Mouse (Mus musculus): ENCODE results near the gene Srsf10. TPM values are rescaled to one million over a fixed set of nuclear protein-coding genes. Genes with fewer than 3 reads are reported as not detected.

Gene Srsf10
- polyA plus RNA-seq, 1 experiment from 2014 or later: 298 TPM

DNA sequence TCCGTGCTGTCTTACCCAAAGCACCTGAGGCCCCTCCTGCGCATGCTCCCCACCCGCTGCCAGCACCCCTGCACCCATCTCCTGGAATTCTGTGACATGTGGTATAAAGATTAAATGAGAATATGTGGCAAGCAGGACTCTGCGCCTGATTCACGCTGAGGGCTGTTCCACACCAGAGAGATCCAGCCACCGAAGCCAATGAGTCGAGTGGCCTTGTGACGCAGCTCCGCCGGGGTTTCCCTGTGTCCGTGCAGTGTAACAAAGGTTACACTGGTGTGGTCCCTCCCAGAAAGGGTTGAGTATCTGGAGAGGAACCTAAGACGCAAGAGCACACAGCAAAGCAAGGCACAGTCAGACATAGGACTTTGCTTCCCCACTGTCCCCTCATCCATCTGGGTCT, 30.1 kb downstream of the Srsf10 start:
- WGBS: 90% methylated on average over 12 of the region's 12 CpGs
- H3K27me3 ChIP-seq (ENCODE audit: control insufficient read depth, insufficient read depth, low read length): no peaks in the 10 kb centered on the region
- no peak overlapping the region for H3K4me3 ChIP-seq (ENCODE audit: low read depth, low read length)
- H3K9ac ChIP-seq (replicated peaks; ENCODE audit: low read depth, low read length): no peak overlapping the region
- no peak overlapping the region for H3K27ac ChIP-seq (ENCODE audit: low read length)
- H3K36me3 ChIP-seq (ENCODE audit: control insufficient read depth, insufficient read depth, low read length): no peaks in the 10 kb centered on the region
- H3K4me1 ChIP-seq (ENCODE audit: control insufficient read depth, insufficient read depth, low read length): no peaks in the 10 kb centered on the region
- no peaks in the 10 kb centered on the region for H3K9me3 ChIP-seq (ENCODE audit: control insufficient read depth, low read depth, low read length)
- no peak overlapping the region for H3K4me2 ChIP-seq (replicated peaks; ENCODE audit: low read depth, low read length)
- no peak for ATAC-seq (ENCODE audit: insufficient number of reproducible peaks, insufficient read depth, low FRiP score, low read depth)

DNA sequence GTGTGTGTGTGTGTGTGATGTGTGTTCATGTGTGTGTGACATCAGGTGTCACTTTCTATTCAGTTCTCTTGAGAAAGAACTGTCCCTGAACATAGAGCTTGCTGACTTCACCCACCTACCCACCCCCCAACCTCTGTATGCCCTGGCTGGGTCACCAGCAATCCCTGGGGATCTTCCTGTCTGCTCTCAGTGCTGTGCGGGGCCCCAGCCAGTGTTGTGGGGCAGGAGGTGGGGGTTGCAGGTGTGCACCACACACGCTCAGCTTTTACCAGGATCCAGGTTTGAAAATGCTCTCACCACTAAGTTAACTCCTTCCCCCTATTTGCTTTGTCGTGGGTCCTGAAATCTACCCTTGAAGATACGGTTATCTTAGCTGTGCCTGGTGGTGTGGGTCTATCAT, 30.6 kb downstream of the Srsf10 start:
- no peak for ATAC-seq (ENCODE audit: insufficient number of reproducible peaks, insufficient read depth, low FRiP score, low read depth)

DNA sequence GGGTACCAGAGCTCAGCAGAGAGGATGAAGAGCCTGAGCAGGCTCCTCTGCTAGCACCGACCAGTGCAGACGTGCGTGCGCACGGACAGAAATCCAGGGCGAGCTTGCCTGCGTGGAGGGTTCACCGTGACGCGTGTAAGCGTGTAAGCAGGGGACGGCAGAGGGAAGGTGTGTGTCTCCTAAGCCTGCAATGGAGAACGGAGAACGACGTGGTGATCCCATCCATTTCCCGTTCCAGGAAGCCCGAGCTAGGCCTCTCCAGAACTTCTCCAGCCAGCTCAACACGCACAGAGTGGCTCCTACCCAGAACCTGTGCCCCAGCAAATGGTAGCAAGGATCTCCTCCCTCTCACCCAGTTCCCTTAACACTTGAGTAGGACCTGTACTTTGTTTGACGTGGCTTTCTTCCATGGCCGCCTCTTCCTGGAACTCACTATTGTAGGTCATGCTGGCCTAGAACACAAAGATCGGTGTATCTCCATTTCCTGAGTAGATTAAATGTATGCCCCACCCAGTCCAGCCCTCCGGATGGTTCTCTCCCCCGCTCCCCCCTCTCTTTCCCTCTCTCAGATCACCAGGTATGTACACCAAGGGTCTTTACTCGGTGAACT, 33.0 kb downstream of the Srsf10 start:
- H3K9ac ChIP-seq (replicated peaks; ENCODE audit: low read depth, low read length): no peak overlapping the region
- no peaks in the 10 kb centered on the region for H3K9me3 ChIP-seq (ENCODE audit: control insufficient read depth, low read depth, low read length)
- no peaks in the 10 kb centered on the region for H3K36me3 ChIP-seq (ENCODE audit: control insufficient read depth, insufficient read depth, low read length)
- no peak overlapping the region for H3K4me3 ChIP-seq (ENCODE audit: low read depth, low read length)
- H3K27me3 ChIP-seq (ENCODE audit: control insufficient read depth, insufficient read depth, low read length): no peaks in the 10 kb centered on the region
- no peaks in the 10 kb centered on the region for H3K4me1 ChIP-seq (ENCODE audit: control insufficient read depth, insufficient read depth, low read length)
- H3K4me2 ChIP-seq (replicated peaks; ENCODE audit: low read depth, low read length): no peak overlapping the region
- WGBS: 87% methylated on average over 24 of the region's 24 CpGs
- no peak overlapping the region for H3K27ac ChIP-seq (ENCODE audit: low read length)
- ATAC-seq (ENCODE audit: insufficient number of reproducible peaks, insufficient read depth, low FRiP score, low read depth): no peak

More for the DNA sequence above, 30.6 kb downstream of the Srsf10 start:
- H3K4me2 ChIP-seq (replicated peaks; ENCODE audit: low read depth, low read length): no peak overlapping the region
- H3K36me3 ChIP-seq (ENCODE audit: control insufficient read depth, insufficient read depth, low read length): no peaks in the 10 kb centered on the region
- H3K4me3 ChIP-seq (ENCODE audit: low read depth, low read length): no peak overlapping the region
- H3K9me3 ChIP-seq (ENCODE audit: control insufficient read depth, low read depth, low read length): no peaks in the 10 kb centered on the region
- H3K9ac ChIP-seq (replicated peaks; ENCODE audit: low read depth, low read length): no peak overlapping the region
- no peak overlapping the region for H3K27ac ChIP-seq (ENCODE audit: low read length)
- H3K4me1 ChIP-seq (ENCODE audit: control insufficient read depth, insufficient read depth, low read length): no peaks in the 10 kb centered on the region
- no peaks in the 10 kb centered on the region for H3K27me3 ChIP-seq (ENCODE audit: control insufficient read depth, insufficient read depth, low read length)
- 85% methylated on average over 4 of the region's 4 CpGs for WGBS

DNA sequence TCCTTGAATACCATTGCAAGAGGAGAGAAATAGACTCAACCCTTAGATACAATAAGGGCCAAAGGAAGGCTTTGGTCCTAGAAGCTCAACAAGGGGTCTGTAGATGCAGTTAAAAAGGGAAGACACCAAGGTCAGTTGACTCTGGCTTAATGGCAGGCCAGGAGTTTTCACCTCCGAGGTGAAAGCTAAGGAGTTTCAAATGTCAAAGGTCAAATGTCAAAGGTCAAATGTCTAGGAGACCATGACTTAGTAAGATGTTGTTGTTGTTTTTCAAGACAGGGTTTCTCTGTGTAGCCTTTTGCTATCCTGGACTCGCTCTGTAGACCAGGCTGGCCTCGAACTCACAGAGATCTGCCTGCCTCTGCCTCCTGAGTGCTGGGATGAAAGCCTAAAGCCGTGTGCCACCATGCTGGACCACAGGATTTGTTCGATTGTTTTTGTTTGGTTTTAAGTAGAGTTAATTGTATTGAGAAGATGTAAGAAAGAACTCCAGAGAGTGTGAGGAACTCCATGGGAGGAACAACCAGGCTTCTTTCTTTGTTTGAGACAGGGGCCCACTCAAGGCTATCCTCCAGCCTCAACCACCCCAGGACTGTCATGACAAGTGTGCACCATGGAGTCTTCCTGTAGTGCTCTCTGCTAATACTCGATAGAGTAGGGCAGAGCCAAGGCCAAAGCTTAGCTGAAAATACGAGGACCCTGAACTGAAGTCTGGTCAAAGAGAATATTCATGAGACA, 33.8 kb downstream of the Srsf10 start:
- Histone ChIP-seq H3K9ac (replicated peaks; ENCODE audit: low read depth, low read length) (no peak overlapping the region), H3K36me3 (ENCODE audit: control insufficient read depth, insufficient read depth, low read length) (no peaks in the 10 kb centered on the region), H3K4me2 (replicated peaks; ENCODE audit: low read depth, low read length) (no peak overlapping the region), H3K4me3 (ENCODE audit: low read depth, low read length) (no peak overlapping the region), H3K9me3 (ENCODE audit: control insufficient read depth, low read depth, low read length) (no peaks in the 10 kb centered on the region), H3K4me1 (ENCODE audit: control insufficient read depth, insufficient read depth, low read length) (no peaks in the 10 kb centered on the region), H3K27me3 (ENCODE audit: control insufficient read depth, insufficient read depth, low read length) (no peaks in the 10 kb centered on the region), H3K27ac (ENCODE audit: low read length) (no peak overlapping the region)
- no peak for ATAC-seq (ENCODE audit: insufficient number of reproducible peaks, insufficient read depth, low FRiP score, low read depth)
- 82% methylated on average over 7 of the region's 7 CpGs for WGBS

DNA sequence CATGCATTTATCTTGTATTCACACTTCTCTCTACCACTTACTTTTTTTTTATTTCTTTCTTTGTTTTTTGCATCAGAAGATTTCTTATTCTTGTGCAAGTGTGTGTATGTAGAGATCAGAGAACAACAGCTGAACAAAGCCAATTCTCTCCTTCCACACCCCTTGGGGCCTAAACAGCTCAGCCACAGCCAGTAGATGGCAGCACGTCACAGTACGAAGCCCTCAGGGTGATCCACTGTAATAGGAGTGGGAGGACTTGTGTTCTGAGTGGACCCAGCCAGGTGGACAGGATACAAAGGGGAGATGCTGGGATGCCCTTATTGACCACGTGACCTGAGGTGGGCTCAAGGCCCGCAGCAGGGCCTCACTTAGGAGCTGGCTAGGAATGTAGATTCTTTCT, 34.3 kb downstream of the Srsf10 start:
- H3K9ac ChIP-seq (replicated peaks; ENCODE audit: low read depth, low read length): no peak overlapping the region
- H3K9me3 ChIP-seq (ENCODE audit: control insufficient read depth, low read depth, low read length): no peaks in the 10 kb centered on the region
- no peaks in the 10 kb centered on the region for H3K4me1 ChIP-seq (ENCODE audit: control insufficient read depth, insufficient read depth, low read length)
- no peak overlapping the region for H3K4me3 ChIP-seq (ENCODE audit: low read depth, low read length)
- no peak overlapping the region for H3K27ac ChIP-seq (ENCODE audit: low read length)
- H3K27me3 ChIP-seq (ENCODE audit: control insufficient read depth, insufficient read depth, low read length): no peaks in the 10 kb centered on the region
- ATAC-seq (ENCODE audit: insufficient number of reproducible peaks, insufficient read depth, low FRiP score, low read depth): peak; percentile 81; the same call in 1 of the 2 replicates
- H3K4me2 ChIP-seq (replicated peaks; ENCODE audit: low read depth, low read length): no peak overlapping the region
- 5% methylated on average over 4 of the region's 4 CpGs for WGBS
- no peaks in the 10 kb centered on the region for H3K36me3 ChIP-seq (ENCODE audit: control insufficient read depth, insufficient read depth, low read length)

DNA sequence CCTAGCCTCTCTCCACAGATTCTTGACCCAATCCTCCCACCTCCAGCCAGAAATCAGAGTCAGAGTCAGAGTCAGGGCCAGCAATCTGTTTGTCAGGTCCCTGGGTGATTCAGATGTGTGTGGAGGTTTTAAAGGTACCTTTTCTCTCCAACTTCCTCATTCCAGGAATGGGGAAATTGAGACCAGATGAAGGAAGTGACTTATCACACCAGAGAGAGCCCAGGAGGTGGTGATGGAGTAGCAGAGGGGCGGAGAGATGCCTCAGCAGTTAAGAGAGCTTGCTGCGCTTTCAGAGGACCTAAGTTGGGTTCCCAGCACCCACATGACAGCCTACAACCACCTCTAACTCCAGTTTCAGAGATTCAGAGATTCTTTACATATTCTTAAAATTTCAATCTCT, 36.0 kb downstream of the Srsf10 start:
- Histone ChIP-seq H3K4me3 (ENCODE audit: low read depth, low read length) (no peak overlapping the region), H3K36me3 (ENCODE audit: control insufficient read depth, insufficient read depth, low read length) (no peaks in the 10 kb centered on the region), H3K27me3 (ENCODE audit: control insufficient read depth, insufficient read depth, low read length) (no peaks in the 10 kb centered on the region), H3K9me3 (ENCODE audit: control insufficient read depth, low read depth, low read length) (no peaks in the 10 kb centered on the region), H3K27ac (ENCODE audit: low read length) (no peak overlapping the region), H3K4me2 (replicated peaks; ENCODE audit: low read depth, low read length) (no peak overlapping the region), H3K9ac (replicated peaks; ENCODE audit: low read depth, low read length) (no peak overlapping the region), H3K4me1 (ENCODE audit: control insufficient read depth, insufficient read depth, low read length) (no peaks in the 10 kb centered on the region)
- no peak for ATAC-seq (ENCODE audit: insufficient number of reproducible peaks, insufficient read depth, low FRiP score, low read depth)
- WGBS: 90% methylated on average over 2 of the region's 2 CpGs

DNA sequence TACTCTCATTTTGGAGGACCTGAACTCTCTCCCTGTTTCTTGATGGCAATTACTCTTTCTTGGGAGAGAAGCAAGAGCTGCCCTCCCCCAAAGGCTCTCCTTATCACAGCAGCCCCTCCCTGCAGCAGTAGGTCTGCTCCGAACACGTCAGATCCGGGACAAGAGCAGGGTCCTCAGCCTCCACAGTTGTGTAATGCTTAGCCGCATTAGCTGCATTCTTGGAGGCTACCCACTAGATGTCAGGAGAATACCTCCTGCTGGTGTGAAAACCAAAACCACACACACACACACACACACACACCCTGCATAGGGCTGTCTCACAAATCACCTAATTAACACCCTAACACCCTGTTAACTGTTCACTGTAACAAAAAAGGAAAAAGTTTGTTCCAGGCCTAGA, 37.3 kb downstream of the Srsf10 start:
- 37% methylated on average over 4 of the region's 4 CpGs for WGBS

DNA sequence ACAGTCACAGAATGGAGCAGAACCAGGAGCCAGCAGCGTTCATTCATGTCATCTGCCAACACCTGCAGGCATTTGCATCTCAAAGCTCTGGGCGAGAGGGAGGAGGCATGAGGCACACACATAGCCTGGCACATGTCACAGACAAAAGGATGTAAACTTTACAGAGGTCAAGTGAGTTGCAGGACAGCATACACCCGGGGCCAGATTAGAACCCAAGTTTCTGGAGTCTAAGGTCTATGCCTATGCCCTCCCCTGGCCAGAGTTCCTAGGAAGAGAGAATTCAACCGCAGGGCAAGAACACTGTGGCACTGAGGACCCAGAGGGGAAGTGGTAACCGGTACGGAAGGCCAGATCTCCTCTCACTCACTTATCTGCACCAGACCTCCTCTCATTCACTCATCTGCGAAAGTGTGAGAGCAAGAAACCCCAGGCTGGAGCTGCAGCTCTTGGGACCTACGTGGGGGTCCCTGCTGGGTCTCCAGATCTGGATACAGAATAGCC, 39.6 kb downstream of the Srsf10 start, which contains the start of gene Cnr2:
Gene Cnr2, plus strand, starts transcription at position 324 of the 501 bp plus-strand sequence.
- 49% methylated on average over 8 of the region's 8 CpGs for WGBS
- Histone ChIP-seq H3K27ac (ENCODE audit: low read length) (no peak within 1 kb of the TSS), H3K9ac (replicated peaks; ENCODE audit: low read depth, low read length) (no peak within 1 kb of the TSS), H3K4me1 (ENCODE audit: control insufficient read depth, insufficient read depth, low read length) (no peaks in the 10 kb centered on the region), H3K36me3 (ENCODE audit: control insufficient read depth, insufficient read depth, low read length) (no peaks in the 10 kb centered on the region), H3K4me3 (ENCODE audit: low read depth, low read length) (no peak within 1 kb of the TSS), H3K4me2 (replicated peaks; ENCODE audit: low read depth, low read length) (no peak within 1 kb of the TSS), H3K27me3 (ENCODE audit: control insufficient read depth, insufficient read depth, low read length) (no peaks in the 10 kb centered on the region), H3K9me3 (ENCODE audit: control insufficient read depth, low read depth, low read length) (no peaks in the 10 kb centered on the region)
- no peak for ATAC-seq (ENCODE audit: insufficient number of reproducible peaks, insufficient read depth, low FRiP score, low read depth)

More for the DNA sequence above, 37.3 kb downstream of the Srsf10 start:
- H3K4me2 ChIP-seq (replicated peaks; ENCODE audit: low read depth, low read length): no peak overlapping the region
- no peak for ATAC-seq (ENCODE audit: insufficient number of reproducible peaks, insufficient read depth, low FRiP score, low read depth)
- H3K4me3 ChIP-seq (ENCODE audit: low read depth, low read length): no peak overlapping the region
- H3K4me1 ChIP-seq (ENCODE audit: control insufficient read depth, insufficient read depth, low read length): no peaks in the 10 kb centered on the region
- H3K27me3 ChIP-seq (ENCODE audit: control insufficient read depth, insufficient read depth, low read length): no peaks in the 10 kb centered on the region
- no peaks in the 10 kb centered on the region for H3K36me3 ChIP-seq (ENCODE audit: control insufficient read depth, insufficient read depth, low read length)
- H3K27ac ChIP-seq (ENCODE audit: low read length): no peak overlapping the region
- H3K9me3 ChIP-seq (ENCODE audit: control insufficient read depth, low read depth, low read length): no peaks in the 10 kb centered on the region
- H3K9ac ChIP-seq (replicated peaks; ENCODE audit: low read depth, low read length): no peak overlapping the region

All from stomach, embryonic 14.5 days (tissue).